Mouse (Mus musculus): ENCODE measurements around the gene Slc35a1. TPM values are rescaled to one million over a fixed set of nuclear protein-coding genes. Genes with fewer than 3 reads are reported as not detected.
"Not testable (repeated sequence)": the region's sequence is repeated elsewhere in the genome, so short reads cannot be mapped to it uniquely, and the experiment has no call there.

The Slc35a1 gene
- polyA plus RNA-seq (2012; rRNA removed): 21.4 and 27.0 TPM in 2 replicates

DNA sequence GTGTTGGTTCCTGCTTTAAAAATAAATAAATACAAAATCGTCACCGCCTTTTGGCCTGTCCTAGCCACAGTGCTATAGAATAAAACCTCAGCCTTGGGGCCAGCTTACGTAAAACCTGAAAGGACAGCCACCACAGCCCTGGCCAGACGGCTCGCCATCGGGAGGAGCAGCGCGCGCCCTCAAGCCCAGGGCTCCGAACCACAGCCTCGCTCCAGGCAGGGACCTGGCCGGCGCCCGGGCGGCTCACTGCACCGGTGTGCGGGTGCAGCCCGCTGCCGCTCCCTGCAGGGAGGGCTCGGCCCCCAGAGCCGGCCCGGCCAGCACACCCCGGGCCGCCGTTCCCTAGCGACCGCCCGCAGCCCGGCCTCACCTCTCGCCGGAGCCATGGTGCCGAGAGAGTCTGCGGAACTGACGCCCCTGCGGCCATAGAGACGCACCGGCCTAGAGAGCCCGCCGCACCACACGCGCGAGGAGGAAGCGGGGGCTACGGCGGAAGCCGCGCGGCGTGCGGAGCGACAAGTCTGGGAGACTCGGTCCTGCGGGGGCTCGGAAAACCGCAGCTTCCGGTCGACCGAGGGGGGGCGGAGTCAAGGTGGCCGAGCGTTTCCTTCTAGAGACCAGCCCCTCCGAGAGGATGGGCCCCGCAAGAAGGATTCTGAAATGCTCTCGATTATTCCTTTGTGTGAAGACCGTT lies at the start of gene Slc35a1:
Gene Slc35a1, minus strand, starts transcription at position 565 of the 694 bp plus-strand sequence.
- peak; percentile 98 for DNase-seq (ENCODE audit: low read depth)
- TF ChIP-seq POLR2A (IDR thresholded peaks at IDR 0.05; ENCODE audit: borderline replicate concordance, extremely low read depth, insufficient read depth, insufficient read length, poor library complexity, severe bottlenecking) (peak; percentile 64), CTCF (IDR thresholded peaks at IDR 0.05; ENCODE audit: borderline replicate concordance, extremely low read depth, insufficient read depth, insufficient read length) (0 out of 2 replicates have a peak, but pooled peaks have one; percentile 1)

DNA sequence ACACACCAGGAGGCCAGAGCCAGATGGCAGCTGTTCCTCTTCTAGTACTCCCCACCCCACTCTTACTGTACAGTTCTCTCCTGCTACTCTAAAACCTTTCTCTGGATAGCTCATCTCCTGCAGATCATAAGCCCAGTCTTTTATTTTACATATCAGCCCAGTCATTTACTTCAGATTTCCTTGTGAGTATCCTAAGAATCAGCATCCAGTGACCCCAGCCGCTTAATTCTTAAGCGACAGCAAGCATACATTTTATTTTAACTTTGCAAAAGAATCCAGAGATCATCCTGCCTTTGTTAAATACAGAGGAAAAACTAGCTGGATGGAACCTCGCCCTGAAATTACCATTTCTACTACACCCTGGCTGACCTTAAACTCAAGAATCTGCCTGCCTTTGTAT lies 47.2 kb upstream of the Slc35a1 start:
- TF ChIP-seq POLR2A (IDR thresholded peaks at IDR 0.05; ENCODE audit: borderline replicate concordance, extremely low read depth, insufficient read depth, insufficient read length, poor library complexity, severe bottlenecking) (no peak), CTCF (IDR thresholded peaks at IDR 0.05; ENCODE audit: borderline replicate concordance, extremely low read depth, insufficient read depth, insufficient read length) (no peak)
- DNase-seq (ENCODE audit: low read depth): no peak

DNA sequence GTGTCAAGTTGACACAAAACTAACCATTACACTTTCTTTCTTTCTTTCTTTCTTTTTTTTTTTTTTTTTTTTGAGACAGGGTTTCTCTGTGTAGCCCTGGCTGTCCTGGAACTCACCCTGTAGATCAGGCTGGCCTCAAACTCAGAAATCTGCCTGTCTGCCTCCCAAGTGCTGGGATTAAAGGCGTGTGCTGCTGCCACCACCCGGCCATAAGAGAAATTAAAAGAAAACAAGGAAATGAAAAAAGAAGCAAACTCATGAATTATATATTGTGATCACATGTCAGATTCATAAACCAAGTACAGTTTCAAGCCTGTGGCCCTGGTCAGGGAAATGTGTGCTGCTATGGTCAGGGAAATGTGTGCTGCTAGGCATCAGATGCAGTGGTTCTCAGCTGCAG lies 46.2 kb upstream of the Slc35a1 start:
- peak; percentile 14 for DNase-seq (ENCODE audit: low read depth)

DNA sequence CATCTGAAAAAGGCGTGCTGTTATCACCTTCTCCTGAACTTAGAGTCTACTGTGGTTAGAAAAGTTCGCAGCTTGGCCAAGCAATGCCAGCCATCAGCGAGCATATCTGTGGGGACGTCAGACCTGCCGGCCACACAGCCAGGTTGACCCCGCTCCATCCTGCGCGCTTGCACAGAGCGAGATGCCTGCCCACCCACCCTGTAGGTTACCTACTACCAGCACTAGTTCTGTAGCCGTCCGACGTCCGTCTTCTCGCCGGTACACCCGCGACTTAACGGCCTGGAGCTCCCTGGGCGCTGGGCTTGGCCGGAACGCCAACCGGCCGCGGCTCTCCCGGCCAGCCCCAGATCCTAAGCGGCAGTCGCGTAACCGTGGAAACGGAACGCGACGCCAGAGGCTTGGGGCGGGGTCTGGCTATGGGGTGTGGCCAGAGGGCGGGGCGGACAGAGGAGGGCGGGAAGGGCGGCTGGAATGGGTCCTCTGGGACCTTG lies 42.7 kb upstream of the Slc35a1 start, which contains the start of gene Cfap206:
Gene Cfap206, minus strand, starts transcription at position 356 of the 491 bp plus-strand sequence.
- peak; percentile 79 for DNase-seq (ENCODE audit: low read depth)
- TF ChIP-seq CTCF (IDR thresholded peaks at IDR 0.05; ENCODE audit: borderline replicate concordance, extremely low read depth, insufficient read depth, insufficient read length): no peak

DNA sequence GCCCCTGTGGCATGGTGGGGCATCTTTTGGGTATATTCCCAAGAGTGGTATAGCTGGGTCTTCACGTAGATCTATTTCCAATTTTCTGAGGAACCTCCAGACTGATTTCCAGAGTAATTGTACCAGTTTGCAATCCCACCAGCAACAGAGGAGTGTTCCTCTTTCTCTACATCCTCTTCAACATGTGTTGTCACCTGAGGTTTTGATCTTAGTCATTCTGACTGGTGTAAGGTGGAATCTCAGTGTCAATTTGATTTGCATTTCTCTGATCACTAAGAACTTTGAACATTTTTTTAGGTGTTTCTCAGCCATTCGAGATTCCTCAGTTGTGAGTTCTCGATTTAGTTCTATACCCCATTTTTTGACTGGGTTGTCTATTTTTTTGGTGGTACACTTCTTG lies 38.5 kb upstream of the Slc35a1 start:
- DNase-seq (ENCODE audit: low read depth): not testable (repeated sequence)

DNA sequence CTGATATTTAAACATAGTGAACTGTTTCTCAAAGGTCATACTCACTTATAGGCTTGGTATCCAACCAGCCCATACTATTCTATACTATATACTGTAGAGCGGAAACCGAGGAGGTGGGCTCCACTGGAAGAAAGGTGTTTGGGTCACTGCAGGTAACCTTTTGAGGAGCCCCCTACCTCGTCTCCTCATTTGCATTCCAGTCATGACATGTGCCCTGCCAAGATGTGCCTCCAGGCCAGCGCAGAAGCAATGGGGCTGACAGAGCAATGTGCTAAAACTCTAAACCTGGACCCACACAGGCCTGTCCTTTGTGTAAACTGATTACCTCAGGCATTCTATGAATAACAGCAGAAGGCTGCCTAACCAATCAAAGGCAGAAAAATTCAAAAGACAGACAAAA lies 37.1 kb upstream of the Slc35a1 start:
- TF ChIP-seq CTCF (IDR thresholded peaks at IDR 0.05; ENCODE audit: borderline replicate concordance, extremely low read depth, insufficient read depth, insufficient read length) (no peak), POLR2A (IDR thresholded peaks at IDR 0.05; ENCODE audit: borderline replicate concordance, extremely low read depth, insufficient read depth, insufficient read length, poor library complexity, severe bottlenecking) (no peak)
- DNase-seq (ENCODE audit: low read depth): no peak

DNA sequence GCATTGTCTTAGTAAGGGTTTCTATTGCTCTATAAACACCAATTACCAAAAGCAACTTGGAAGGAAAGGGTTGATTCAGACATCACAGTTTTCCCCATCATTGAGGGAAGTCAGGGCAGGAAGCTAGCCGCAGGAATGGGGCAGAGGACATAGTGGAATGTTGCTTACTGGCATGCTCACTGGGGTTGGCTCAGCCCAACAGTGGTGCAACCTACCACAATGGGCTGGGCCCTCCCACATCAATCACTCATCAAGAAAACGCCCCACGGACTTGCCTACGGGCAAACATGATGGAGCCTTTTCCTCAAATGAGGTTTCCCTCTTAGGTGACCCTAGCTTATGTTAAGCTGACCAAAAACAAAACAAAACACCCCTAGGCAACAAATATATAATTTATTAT lies 35.9 kb upstream of the Slc35a1 start:
- no peak for TF ChIP-seq POLR2A (IDR thresholded peaks at IDR 0.05; ENCODE audit: borderline replicate concordance, extremely low read depth, insufficient read depth, insufficient read length, poor library complexity, severe bottlenecking)
- TF ChIP-seq CTCF (IDR thresholded peaks at IDR 0.05; ENCODE audit: borderline replicate concordance, extremely low read depth, insufficient read depth, insufficient read length): no peak
- DNase-seq (ENCODE audit: low read depth): no peak

DNA sequence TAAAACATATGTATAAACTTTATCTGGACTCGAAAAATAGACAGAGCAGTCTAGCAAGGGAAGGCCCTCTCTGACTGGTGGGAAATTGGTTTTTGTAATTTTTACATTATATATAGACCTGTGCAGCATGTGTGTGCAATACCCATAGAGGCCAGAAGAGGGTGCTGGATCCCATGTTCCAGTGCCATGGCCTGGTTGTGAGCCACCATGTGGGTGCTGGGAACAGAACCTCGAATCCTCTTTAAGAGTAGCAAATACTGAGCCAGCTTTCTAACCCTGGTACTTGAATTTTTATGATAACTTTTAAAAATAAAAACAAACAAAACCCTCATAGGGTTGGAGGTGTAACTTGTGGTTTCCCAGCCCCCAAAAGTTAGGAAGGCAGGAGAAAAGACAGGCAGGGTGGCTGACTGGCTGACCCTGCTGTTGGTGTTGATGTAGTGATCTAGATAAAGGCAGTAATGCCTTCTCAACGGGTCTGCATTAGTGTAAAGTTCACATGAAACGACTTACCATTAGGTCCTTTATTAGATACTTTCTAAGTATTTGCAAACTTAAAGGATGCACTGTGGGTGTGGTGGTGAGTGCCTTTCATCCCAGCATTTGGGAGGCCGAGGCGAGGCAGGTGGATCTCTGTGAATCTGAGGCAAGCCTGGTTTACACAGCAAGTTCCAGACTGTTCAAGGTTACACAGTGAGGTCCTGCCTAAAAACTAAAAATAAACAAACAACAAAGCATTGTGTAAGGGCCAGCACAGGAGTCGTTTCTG lies 33.1 kb upstream of the Slc35a1 start:
- DNase-seq (ENCODE audit: low read depth): no peak
- TF ChIP-seq POLR2A (IDR thresholded peaks at IDR 0.05; ENCODE audit: borderline replicate concordance, extremely low read depth, insufficient read depth, insufficient read length, poor library complexity, severe bottlenecking) (no peak), CTCF (IDR thresholded peaks at IDR 0.05; ENCODE audit: borderline replicate concordance, extremely low read depth, insufficient read depth, insufficient read length) (0 out of 2 replicates have a peak, but pooled peaks have one; percentile 21)

DNA sequence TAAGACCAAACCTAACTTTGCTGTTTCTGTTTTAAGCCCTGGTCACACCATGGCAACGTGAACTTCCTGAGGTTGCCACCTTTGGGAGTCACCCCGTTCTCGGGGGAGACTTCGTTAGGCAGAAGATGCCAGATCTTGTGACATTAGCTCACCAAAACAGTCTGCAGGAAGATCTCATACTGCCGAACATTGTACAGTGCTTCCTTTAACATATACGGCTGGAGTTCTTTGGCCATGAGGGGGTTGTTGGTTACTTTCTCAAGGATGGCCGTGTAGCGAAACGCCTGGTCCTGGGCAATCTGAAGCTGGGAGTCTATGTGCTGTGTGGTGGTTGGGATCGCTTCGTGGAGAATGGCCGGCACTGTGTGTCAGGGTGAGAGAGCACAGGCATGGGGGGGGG lies 32.2 kb upstream of the Slc35a1 start:
- TF ChIP-seq CTCF (IDR thresholded peaks at IDR 0.05; ENCODE audit: borderline replicate concordance, extremely low read depth, insufficient read depth, insufficient read length) (no peak), POLR2A (IDR thresholded peaks at IDR 0.05; ENCODE audit: borderline replicate concordance, extremely low read depth, insufficient read depth, insufficient read length, poor library complexity, severe bottlenecking) (no peak)

DNA sequence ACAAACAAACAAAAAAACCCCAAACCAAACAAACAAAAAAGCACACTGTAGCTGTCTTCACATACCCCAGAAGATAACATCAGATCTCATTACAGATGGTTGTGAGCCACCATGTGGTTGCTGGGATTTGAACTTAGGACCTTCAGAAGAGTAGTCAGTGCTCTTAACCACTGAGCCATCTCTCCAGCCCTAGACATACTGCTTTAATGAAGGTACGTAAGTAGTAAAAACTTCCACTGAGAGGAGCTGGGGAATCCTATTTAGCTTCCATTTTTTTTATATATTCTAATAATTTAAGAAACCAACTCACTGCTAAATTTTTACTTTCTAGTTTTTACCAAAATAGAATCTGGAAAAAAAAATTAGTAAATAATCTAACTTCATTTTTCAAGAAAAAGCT lies 27.8 kb upstream of the Slc35a1 start:
- DNase-seq (ENCODE audit: low read depth): no peak
- TF ChIP-seq POLR2A (IDR thresholded peaks at IDR 0.05; ENCODE audit: borderline replicate concordance, extremely low read depth, insufficient read depth, insufficient read length, poor library complexity, severe bottlenecking) (no peak), CTCF (IDR thresholded peaks at IDR 0.05; ENCODE audit: borderline replicate concordance, extremely low read depth, insufficient read depth, insufficient read length) (no peak)

More for the DNA sequence above, 32.2 kb upstream of the Slc35a1 start:
- no peak for DNase-seq (ENCODE audit: low read depth)

DNA sequence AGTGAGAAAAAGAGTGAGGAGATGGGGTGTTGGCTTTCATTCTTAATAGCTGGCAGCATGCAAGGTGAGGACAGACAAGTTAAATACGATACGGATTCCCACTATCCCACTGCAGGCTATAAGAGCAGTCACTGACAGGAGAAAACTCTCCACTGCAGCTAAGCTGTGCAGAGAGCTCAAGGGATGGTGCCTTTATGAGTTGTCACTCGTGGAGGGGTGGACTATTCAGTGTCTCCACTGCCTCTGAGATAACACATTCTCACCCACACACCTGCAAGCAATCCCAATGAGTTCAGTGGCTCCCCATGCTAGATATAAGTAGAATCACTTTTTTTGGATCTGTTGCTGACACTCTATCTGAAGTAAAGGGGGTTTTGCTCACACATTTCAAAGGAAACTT lies 20.9 kb upstream of the Slc35a1 start:
- DNase-seq (ENCODE audit: low read depth): no peak
- no peak for TF ChIP-seq POLR2A (IDR thresholded peaks at IDR 0.05; ENCODE audit: borderline replicate concordance, extremely low read depth, insufficient read depth, insufficient read length, poor library complexity, severe bottlenecking)

DNA sequence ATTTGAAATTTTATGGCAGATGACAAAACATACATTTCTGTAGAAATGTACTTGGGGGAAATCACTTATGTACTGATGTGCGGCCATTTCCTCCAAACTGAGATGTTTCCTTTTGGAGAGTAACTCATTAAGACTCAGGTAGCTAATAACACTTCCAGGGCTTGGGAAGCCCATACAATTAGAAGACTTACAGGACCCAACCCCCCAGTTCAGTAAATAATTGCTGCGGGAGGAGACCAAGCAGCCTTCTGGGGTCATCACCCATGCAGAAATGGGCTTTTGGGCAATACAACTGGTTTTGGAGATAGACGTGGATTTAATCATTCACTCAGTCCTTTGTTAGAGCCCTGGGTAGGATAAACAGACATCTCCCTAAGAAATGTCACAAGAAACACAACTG lies 20.0 kb upstream of the Slc35a1 start:
- no peak for DNase-seq (ENCODE audit: low read depth)
- TF ChIP-seq POLR2A (IDR thresholded peaks at IDR 0.05; ENCODE audit: borderline replicate concordance, extremely low read depth, insufficient read depth, insufficient read length, poor library complexity, severe bottlenecking): no peak
- no peak for TF ChIP-seq CTCF (IDR thresholded peaks at IDR 0.05; ENCODE audit: borderline replicate concordance, extremely low read depth, insufficient read depth, insufficient read length)
